Mouse (Mus musculus) limb, embryonic 14.5 days (tissue): ENCODE measurements around the gene Tshz2. TPM values are rescaled to one million over a fixed set of nuclear protein-coding genes. Genes with fewer than 3 reads are reported as not detected.
A peak's percentile ranks its signal among the peaks of the same experiment; 100 is the strongest.

ENCODE experiments used
- ATAC-seq: fragments of 200-750 bp; cut with Nextera tagmentation; 2 replicates; pipeline ENCODE4 v1.8.0; 2017; ENCODE audit warnings: low read depth, moderate number of reproducible peaks, moderate TSS enrichment; ENCODE audit not compliant: low FRiP score
- DNase-seq: peaks from one replicate; pipeline ENCODE4 v3.0.0-alpha.2; 2015; ENCODE audit warnings: low spot score
- H3K27ac ChIP-seq: fragments of 300-500 bp; sonication (generic); replicated peaks from 2 replicates; pipeline ENCODE4 v1.5.1; 2014; ENCODE audit warnings: low read depth, mild to moderate bottlenecking, low read length, moderate library complexity, mixed read lengths
- H3K27me3 ChIP-seq: fragments of 300-500 bp; sonication (generic); 2 replicates; pipeline ENCODE4 v1.6.1; 2014; ENCODE audit warnings: low read length, mixed read lengths; ENCODE audit not compliant: control insufficient read depth, insufficient read depth
- H3K36me3 ChIP-seq: fragments of 300-500 bp; sonication (generic); 2 replicates; pipeline ENCODE4 v1.6.1; 2014; ENCODE audit warnings: mild to moderate bottlenecking, low read length, moderate library complexity, mixed read lengths; ENCODE audit not compliant: control insufficient read depth, insufficient read depth
- H3K4me1 ChIP-seq: fragments of 300-500 bp; sonication (generic); 2 replicates; pipeline ENCODE4 v1.6.1; 2014; ENCODE audit warnings: antibody characterized with exemption, low read length, mixed read lengths; ENCODE audit not compliant: control insufficient read depth, insufficient read depth
- H3K4me2 ChIP-seq: fragments of 300-500 bp; sonication (generic); replicated peaks from 2 replicates; pipeline ENCODE4 v1.6.1; 2014; ENCODE audit warnings: low read depth, mild to moderate bottlenecking, low read length, moderate library complexity; ENCODE audit not compliant: severe bottlenecking
- H3K4me3 ChIP-seq: fragments of 300-500 bp; sonication (generic); replicated peaks from 2 replicates; pipeline ENCODE4 v1.5.1; 2014; ENCODE audit warnings: low read length
- H3K9ac ChIP-seq: fragments of 300-500 bp; sonication (generic); 2 replicates; pipeline ENCODE4 v1.6.1; 2014; ENCODE audit warnings: mild to moderate bottlenecking, low read depth, low read length, moderate library complexity; ENCODE audit not compliant: severe bottlenecking
- H3K9me3 ChIP-seq: fragments of 300-500 bp; sonication (generic); 2 replicates; pipeline ENCODE4 v1.6.1; 2016; ENCODE audit warnings: low read length; ENCODE audit not compliant: control insufficient read depth
- POLR2A ChIP-seq: fragments of 200-500 bp; IDR thresholded peaks from 2 replicates; pipeline ENCODE4 v1.8.0; 2012; ENCODE audit warnings: inconsistent platforms, mild to moderate bottlenecking, moderate library complexity, borderline replicate concordance; ENCODE audit not compliant: insufficient read depth, insufficient read length; ENCODE audit errors: extremely low read depth
- WGBS: fragments of 180-500 bp; shearing (Covaris S2); extraction: QIAGEN DNeasy Blood & Tissue Kit; methylation state at CpG from one replicate; pipeline ENCODE4 v1.1.7; 2014; 5-methylcytosine and 5-hydroxymethylcytosine counted together
- polyA plus RNA-seq, 2 experiments: library from polyadenylated mRNA; depleted of rRNA in 1 of 2; stranded (reverse) in 1 of 2; unstranded in 1 of 2; fragments of >200 nt; fragmentation: Nextera tagmentation in 1 of 2; extraction: Ambion mirVana in 1 of 2; gene quantifications; 2 replicates each; pipeline versions ENCODE4 v1.2.1 to v1.2.3; 2012 to 2014

The Tshz2 gene
- polyA plus RNA-seq, 2 experiments = 7.3 to 29.2 TPM

GRCm38 (mm10) chr2:169928447-169929120 is 295.8 kb downstream of the Tshz2 start:
- Histone ChIP-seq H3K9me3 (no peaks in the 10 kb centered on the region), H3K27ac (no peak overlapping the region), H3K27me3 (no peaks in the 10 kb centered on the region), H3K4me2 (no peak overlapping the region), H3K4me1 (peaks cover 8% of the 10 kb centered on the region), H3K4me3 (no peak overlapping the region), H3K9ac (no peak overlapping the region), H3K36me3 (no peaks in the 10 kb centered on the region)
- WGBS = 76% methylated on average over 14 of the region's 14 CpGs
- ATAC-seq = no peak
- TF ChIP-seq POLR2A = no peak
- DNase-seq = no peak

- Histone ChIP-seq H3K27ac (no peak overlapping the region), H3K4me3 (peak overlapping the region; percentile 35), H3K27me3 (no peaks in the 10 kb centered on the region), H3K4me2 (peak overlapping the region; percentile 56), H3K9ac (peak overlapping the region; percentile 46), H3K36me3 (no peaks in the 10 kb centered on the region), H3K4me1 (peaks cover 8% of the 10 kb centered on the region), H3K9me3 (no peaks in the 10 kb centered on the region)
- ATAC-seq = no peak
- peak; percentile 62 for DNase-seq
- WGBS = 52% methylated on average over 23 of the region's 23 CpGs
- no peak for TF ChIP-seq POLR2A
These were observed 297.0 kb downstream of the Tshz2 start for GRCm38 (mm10) chr2:169929540-169930497.

GRCm38 (mm10) chr2:169935642-169936041 is 302.8 kb downstream of the Tshz2 start:
- Histone ChIP-seq H3K4me1 (no peaks in the 10 kb centered on the region), H3K27ac (no peak overlapping the region), H3K36me3 (no peaks in the 10 kb centered on the region), H3K9me3 (no peaks in the 10 kb centered on the region), H3K27me3 (no peaks in the 10 kb centered on the region), H3K4me3 (no peak overlapping the region), H3K4me2 (no peak overlapping the region), H3K9ac (no peak overlapping the region)
- ATAC-seq (no peak), DNase-seq (no peak)
- 63% methylated on average over 6 of the region's 6 CpGs for WGBS
- TF ChIP-seq POLR2A = no peak

- ATAC-seq (no peak), DNase-seq (no peak)
- H3K4me2 ChIP-seq = no peak overlapping the region
- H3K9me3 ChIP-seq = no peaks in the 10 kb centered on the region
- no peak for TF ChIP-seq POLR2A
- no peaks in the 10 kb centered on the region for H3K36me3 ChIP-seq
- H3K27me3 ChIP-seq = no peaks in the 10 kb centered on the region
- no peak overlapping the region for H3K4me3 ChIP-seq
- no peak overlapping the region for H3K9ac ChIP-seq
- no peak overlapping the region for H3K27ac ChIP-seq
- no peaks in the 10 kb centered on the region; the same call in 1 of the 2 replicates for H3K4me1 ChIP-seq
- 77% methylated on average over 16 of the region's 16 CpGs for WGBS
These were observed 307.7 kb downstream of the Tshz2 start for GRCm38 (mm10) chr2:169940297-169941142.

GRCm38 (mm10) chr2:169943727-169944126 is 310.9 kb downstream of the Tshz2 start:
- Histone ChIP-seq H3K9me3 (no peaks in the 10 kb centered on the region), H3K27me3 (no peaks in the 10 kb centered on the region), H3K9ac (no peak overlapping the region), H3K27ac (no peak overlapping the region), H3K4me2 (no peak overlapping the region), H3K4me3 (no peak overlapping the region), H3K36me3 (no peaks in the 10 kb centered on the region), H3K4me1 (peaks cover 3% of the 10 kb centered on the region; the same call in 1 of the 2 replicates)
- 97% methylated on average over 6 of the region's 6 CpGs for WGBS
- no peak for TF ChIP-seq POLR2A
- ATAC-seq (no peak), DNase-seq (no peak)
